Mouse (Mus musculus) kidney, postnatal 4 days (tissue): ENCODE data around the gene Apbb2.

ENCODE experiments used
- DNase-seq, 2 experiments: peaks; one replicate each; pipeline ENCODE4 v3.0.0; 2021; ENCODE audit warnings: mixed read lengths in 2 of 2

Apbb2 gene

GRCm38 (mm10) chr5:66618597-66618996 lies at the start of gene Apbb2:
TSS of gene Apbb2 (minus strand) at chr5:66618784.
- DNase-seq: peak; percentile 95 to 98

GRCm38 (mm10) chr5:66654220-66654619 lies 35.6 kb upstream of the Apbb2 start:
- peak; percentile 57 to 68 for DNase-seq

GRCm38 (mm10) chr5:66647504-66647903 lies 28.9 kb upstream of the Apbb2 start:
- no peak for DNase-seq

- DNase-seq: no peak
Observed at GRCm38 (mm10) chr5:66643260-66643659, 24.7 kb upstream of the Apbb2 start.

GRCm38 (mm10) chr5:66642156-66642555 lies 23.6 kb upstream of the Apbb2 start:
- DNase-seq: no peak

- DNase-seq: no peak
Observed at GRCm38 (mm10) chr5:66635459-66636079, 17.0 kb upstream of the Apbb2 start.

GRCm38 (mm10) chr5:66627805-66628204 lies 9.2 kb upstream of the Apbb2 start:
- no peak for DNase-seq

GRCm38 (mm10) chr5:66620191-66620625 lies 1.6 kb upstream of the Apbb2 start:
- peak; percentile 91 to 95 for DNase-seq

GRCm38 (mm10) chr5:66619675-66620074 lies 1.1 kb upstream of the Apbb2 start:
- DNase-seq: no peak

GRCm38 (mm10) chr5:66619195-66619594 lies 611 bp upstream of the Apbb2 start:
- no peak for DNase-seq

GRCm38 (mm10) chr5:66617921-66618460 lies 593 bp downstream of the Apbb2 start:
- DNase-seq: peak; percentile 66 to 82

GRCm38 (mm10) chr5:66614940-66615339 lies 3.6 kb downstream of the Apbb2 start:
- DNase-seq: no peak

- no peak for DNase-seq
Observed at GRCm38 (mm10) chr5:66613725-66614124, 4.9 kb downstream of the Apbb2 start.

- no peak for DNase-seq
Observed at GRCm38 (mm10) chr5:66612964-66613363, 5.6 kb downstream of the Apbb2 start.

- DNase-seq: no peak
Observed at GRCm38 (mm10) chr5:66611851-66612250, 6.7 kb downstream of the Apbb2 start.

GRCm38 (mm10) chr5:66611361-66611760 lies 7.2 kb downstream of the Apbb2 start:
- no peak for DNase-seq

GRCm38 (mm10) chr5:66610270-66610669 lies 8.3 kb downstream of the Apbb2 start:
- no peak for DNase-seq

- peak in 1 of 2 experiments; percentile 50 for DNase-seq
Observed at GRCm38 (mm10) chr5:66609306-66609705, 9.3 kb downstream of the Apbb2 start.

GRCm38 (mm10) chr5:66607801-66608200 lies 10.8 kb downstream of the Apbb2 start:
- DNase-seq: no peak

GRCm38 (mm10) chr5:66607201-66607600 lies 11.4 kb downstream of the Apbb2 start:
- no peak for DNase-seq

- DNase-seq: no peak
Observed at GRCm38 (mm10) chr5:66605636-66606035, 12.9 kb downstream of the Apbb2 start.

- no peak for DNase-seq
Observed at GRCm38 (mm10) chr5:66604423-66604822, 14.2 kb downstream of the Apbb2 start.

- DNase-seq: peak in 1 of 2 experiments; percentile 42
Observed at GRCm38 (mm10) chr5:66603746-66604145, 14.8 kb downstream of the Apbb2 start.

GRCm38 (mm10) chr5:66603223-66603622 lies 15.4 kb downstream of the Apbb2 start:
- DNase-seq: peak in 1 of 2 experiments; percentile 57
